Mouse (Mus musculus): Measurements from ENCODE around the gene Haus5. TPM values are rescaled to one million over a fixed set of nuclear protein-coding genes. Genes with fewer than 3 reads are reported as not detected.

The Haus5 gene
- polyA plus RNA-seq, 1 experiment = 25.9 TPM

DNA sequence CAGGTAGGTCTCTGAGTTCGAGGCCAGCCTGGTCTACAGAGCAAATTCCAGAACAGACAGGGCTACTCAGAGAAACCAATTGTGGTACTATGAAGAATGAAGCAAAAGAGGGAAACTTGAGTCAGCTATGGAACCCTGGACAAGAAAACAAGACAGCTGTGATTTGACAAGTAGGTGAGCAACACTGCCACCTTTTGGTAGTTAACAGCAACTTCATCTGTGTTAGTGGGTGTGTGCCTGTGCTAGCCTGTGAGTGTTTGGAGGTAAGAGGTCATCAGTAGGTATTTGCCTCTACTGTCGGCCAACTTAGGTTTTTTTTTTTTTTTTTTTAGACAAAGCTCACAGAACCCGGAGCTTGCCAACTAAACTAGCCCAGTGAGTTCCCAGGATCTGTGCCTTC is 4.4 kb upstream of the Haus5 start:
- Histone ChIP-seq H3K79me2 (ENCODE audit: control insufficient read depth, insufficient read depth) (peaks cover 3% of the 10 kb centered on the region), H3K27me3 (ENCODE audit: control insufficient read depth, insufficient read depth, insufficient read length) (peaks cover 12% of the 10 kb centered on the region), H3K4me3 (ENCODE audit: insufficient read depth, poor library complexity, severe bottlenecking) (no peak overlapping the region), H3ac (ENCODE audit: control insufficient read depth, insufficient read length, low read depth) (no peak overlapping the region), H3K36me3 (ENCODE audit: control insufficient read depth, insufficient read depth) (no peaks in the 10 kb centered on the region), H3K79me3 (ENCODE audit: low read depth) (no peaks in the 10 kb centered on the region)
- no peak for TF ChIP-seq MAX (IDR thresholded peaks at IDR 0.05)
- TF ChIP-seq CTCF (IDR thresholded peaks at IDR 0.05; ENCODE audit: control insufficient read depth, insufficient read depth, insufficient read length) = peak; percentile 2
- no peak for TF ChIP-seq MYOG (IDR thresholded peaks at IDR 0.05; ENCODE audit: control insufficient read depth, extremely low read depth, insufficient read length)

DNA sequence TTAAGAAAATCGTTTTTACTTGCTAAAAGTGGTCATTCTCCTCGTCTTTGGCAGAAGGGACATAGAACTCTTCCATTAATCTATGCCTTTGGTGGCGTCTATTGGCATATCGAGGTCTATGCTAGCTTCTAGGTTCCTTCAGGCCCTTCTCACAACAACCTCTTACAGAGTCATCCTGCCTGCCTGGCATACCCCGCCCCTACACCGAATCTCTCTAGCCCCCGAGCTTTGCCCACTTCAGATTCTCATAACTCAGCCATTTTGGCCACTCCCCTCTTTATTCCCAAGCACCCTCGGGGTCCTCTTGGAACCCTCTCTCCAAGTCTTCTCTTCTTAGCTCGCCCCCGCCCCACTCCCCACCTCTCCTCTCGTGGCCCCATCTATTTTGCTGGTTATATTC is 527 bp upstream of the Haus5 start:
- peaks cover 7% of the 10 kb centered on the region for H3K79me2 ChIP-seq (ENCODE audit: control insufficient read depth, insufficient read depth)
- TF ChIP-seq MYOG (IDR thresholded peaks at IDR 0.05; ENCODE audit: control insufficient read depth, extremely low read depth, insufficient read length) (no peak), CEBPB (IDR thresholded peaks at IDR 0.05; ENCODE audit: low read depth) (no peak), MYOD1 (IDR thresholded peaks at IDR 0.05; ENCODE audit: control insufficient read depth, insufficient read length, low read depth) (no peak), FOSL1 (IDR thresholded peaks at IDR 0.05; ENCODE audit: insufficient read depth, low read length, poor library complexity, severe bottlenecking) (no peak), CTCF (IDR thresholded peaks at IDR 0.05; ENCODE audit: control insufficient read depth, insufficient read depth, insufficient read length) (no peak), MAX (IDR thresholded peaks at IDR 0.05) (no peak), USF1 (IDR thresholded peaks at IDR 0.05; ENCODE audit: low read depth) (no peak)
- H3K36me3 ChIP-seq (ENCODE audit: control insufficient read depth, insufficient read depth) = peaks cover 9% of the 10 kb centered on the region

DNA sequence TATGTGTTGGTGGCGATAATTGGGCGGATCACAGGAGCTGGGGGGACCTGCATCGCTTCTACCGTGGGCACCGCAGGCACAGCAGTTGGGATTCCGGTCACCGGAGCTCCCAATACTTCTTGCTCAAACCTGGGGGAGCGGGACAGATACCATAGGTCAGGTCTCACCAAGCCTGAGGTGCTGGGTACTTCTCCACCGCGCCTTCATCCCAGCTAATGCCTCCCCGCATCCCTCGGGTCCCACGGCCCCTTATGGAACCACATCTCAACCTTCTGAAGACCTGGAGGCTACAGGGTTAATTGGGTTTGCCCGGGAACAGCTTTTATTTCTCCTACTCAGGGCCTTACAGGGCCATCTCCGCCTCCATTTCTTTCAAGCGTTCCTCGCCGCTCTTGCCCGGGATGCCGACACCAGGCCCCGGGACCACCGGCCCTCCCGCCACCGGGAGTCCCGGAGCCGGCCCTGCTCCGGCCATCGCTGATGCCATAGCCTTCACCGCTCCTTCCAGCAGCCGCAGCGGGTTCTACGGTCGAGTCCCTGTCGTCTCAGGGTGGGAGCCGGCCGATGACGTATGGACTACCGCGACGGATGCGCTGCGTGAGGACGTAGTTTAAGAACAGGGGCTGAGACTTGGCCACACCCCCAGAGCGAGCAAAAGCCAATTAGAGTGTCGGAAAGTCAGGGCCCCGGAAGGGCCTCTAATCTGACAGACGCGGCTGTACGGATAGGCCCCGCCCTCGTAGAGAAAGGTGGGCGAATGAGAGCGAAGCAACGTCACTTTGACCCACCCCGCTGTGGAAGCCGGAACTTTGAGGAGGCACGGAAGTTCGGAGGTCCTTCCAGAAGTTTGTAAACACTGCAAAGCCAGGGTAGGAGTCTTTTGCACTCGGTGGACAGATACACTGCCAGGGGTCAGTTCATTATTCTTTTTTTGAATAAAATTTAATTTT is 14.9 kb downstream of the Haus5 start, which contains the start of gene Rbm42:
TSS of gene Rbm42 (minus strand) at position 727 of the 950 bp plus-strand sequence.
- TF ChIP-seq MAX (IDR thresholded peaks at IDR 0.05) (no peak), FOSL1 (IDR thresholded peaks at IDR 0.05; ENCODE audit: insufficient read depth, low read length, poor library complexity, severe bottlenecking) (no peak), USF1 (IDR thresholded peaks at IDR 0.05; ENCODE audit: low read depth) (no peak), CTCF (IDR thresholded peaks at IDR 0.05; ENCODE audit: control insufficient read depth, insufficient read depth, insufficient read length) (no peak), CEBPB (IDR thresholded peaks at IDR 0.05; ENCODE audit: low read depth) (no peak), MYOD1 (IDR thresholded peaks at IDR 0.05; ENCODE audit: control insufficient read depth, insufficient read length, low read depth) (no peak), MYOG (IDR thresholded peaks at IDR 0.05; ENCODE audit: control insufficient read depth, extremely low read depth, insufficient read length) (no peak)
- Histone ChIP-seq H3K79me2 (ENCODE audit: control insufficient read depth, insufficient read depth) (peaks cover 13% of the 10 kb centered on the region), H3K27me3 (ENCODE audit: control insufficient read depth, insufficient read depth, insufficient read length) (no peaks in the 10 kb centered on the region), H3K4me3 (ENCODE audit: insufficient read depth, poor library complexity, severe bottlenecking) (peak within 1 kb of the TSS; percentile 80), H3K36me3 (ENCODE audit: control insufficient read depth, insufficient read depth) (peaks cover 26% of the 10 kb centered on the region), H3K79me3 (ENCODE audit: low read depth) (peaks cover 5% of the 10 kb centered on the region), H3ac (ENCODE audit: control insufficient read depth, insufficient read length, low read depth) (peak within 1 kb of the TSS; percentile 85)

More for the DNA sequence above, 527 bp upstream of the Haus5 start:
- no peak overlapping the region for H3ac ChIP-seq (ENCODE audit: control insufficient read depth, insufficient read length, low read depth)
- no peaks in the 10 kb centered on the region for H3K27me3 ChIP-seq (ENCODE audit: control insufficient read depth, insufficient read depth, insufficient read length)
- H3K4me3 ChIP-seq (ENCODE audit: insufficient read depth, poor library complexity, severe bottlenecking) = peak overlapping the region; percentile 53
- H3K79me3 ChIP-seq (ENCODE audit: low read depth) = no peaks in the 10 kb centered on the region

DNA sequence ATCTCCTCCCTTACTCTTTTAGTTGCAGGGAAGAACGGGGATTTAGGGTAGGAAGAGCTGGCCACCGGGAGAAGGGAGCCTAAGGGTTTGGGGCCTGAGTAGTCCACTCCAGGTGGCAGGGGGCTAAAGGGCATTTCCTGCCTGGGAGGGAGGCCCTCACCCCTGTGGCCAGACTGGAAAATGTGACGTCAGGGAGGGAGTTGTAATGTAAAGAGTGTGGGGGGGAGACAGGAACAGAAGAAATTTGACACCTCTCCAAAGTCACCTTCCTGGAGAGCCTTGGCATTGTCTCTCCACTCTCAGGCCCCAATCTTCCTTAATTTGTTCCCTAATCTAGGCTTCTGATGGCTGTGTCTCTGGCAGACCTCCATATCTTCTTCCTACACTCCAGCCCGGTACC is 25.7 kb downstream of the Haus5 start:
- no peak overlapping the region for H3ac ChIP-seq (ENCODE audit: control insufficient read depth, insufficient read length, low read depth)
- H3K27me3 ChIP-seq (ENCODE audit: control insufficient read depth, insufficient read depth, insufficient read length) = peaks cover 24% of the 10 kb centered on the region
- TF ChIP-seq FOSL1 (IDR thresholded peaks at IDR 0.05; ENCODE audit: insufficient read depth, low read length, poor library complexity, severe bottlenecking) = no peak
- no peak for TF ChIP-seq CEBPB (IDR thresholded peaks at IDR 0.05; ENCODE audit: low read depth)
- TF ChIP-seq USF1 (IDR thresholded peaks at IDR 0.05; ENCODE audit: low read depth) = no peak
- no peak for TF ChIP-seq MAX (IDR thresholded peaks at IDR 0.05)
- no peak for TF ChIP-seq MYOG (IDR thresholded peaks at IDR 0.05; ENCODE audit: control insufficient read depth, extremely low read depth, insufficient read length)
- no peak for TF ChIP-seq CTCF (IDR thresholded peaks at IDR 0.05; ENCODE audit: control insufficient read depth, insufficient read depth, insufficient read length)
- no peak overlapping the region for H3K4me3 ChIP-seq (ENCODE audit: insufficient read depth, poor library complexity, severe bottlenecking)
- H3K79me3 ChIP-seq (ENCODE audit: low read depth) = no peaks in the 10 kb centered on the region
- H3K36me3 ChIP-seq (ENCODE audit: control insufficient read depth, insufficient read depth) = peaks cover 13% of the 10 kb centered on the region
- H3K79me2 ChIP-seq (ENCODE audit: control insufficient read depth, insufficient read depth) = no peaks in the 10 kb centered on the region

DNA sequence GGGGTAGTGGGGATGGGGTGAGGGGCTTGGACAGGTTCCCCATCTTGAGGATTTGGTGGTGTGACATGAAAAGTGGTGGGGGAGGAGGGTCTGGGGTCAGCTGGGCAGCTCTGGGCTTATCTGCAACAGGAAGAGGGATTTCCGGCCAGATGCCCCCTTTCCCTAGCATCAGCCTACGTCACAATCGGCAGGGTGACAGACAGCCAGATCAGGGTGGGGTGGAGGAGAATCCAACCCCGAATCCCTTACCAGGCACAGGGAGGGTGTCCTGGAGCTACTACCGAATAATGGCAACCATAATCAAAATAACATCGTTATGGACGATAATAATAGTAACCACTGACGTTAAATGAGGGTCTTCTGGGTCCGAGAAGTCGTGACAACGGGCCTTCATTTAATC is 28.4 kb downstream of the Haus5 start:
- H3K27me3 ChIP-seq (ENCODE audit: control insufficient read depth, insufficient read depth, insufficient read length) = peaks cover 43% of the 10 kb centered on the region
- no peak for TF ChIP-seq USF1 (IDR thresholded peaks at IDR 0.05; ENCODE audit: low read depth)
- no peak for TF ChIP-seq CTCF (IDR thresholded peaks at IDR 0.05; ENCODE audit: control insufficient read depth, insufficient read depth, insufficient read length)
- no peak for TF ChIP-seq MAX (IDR thresholded peaks at IDR 0.05)
- no peak for TF ChIP-seq MYOD1 (IDR thresholded peaks at IDR 0.05; ENCODE audit: control insufficient read depth, insufficient read length, low read depth)
- TF ChIP-seq MYOG (IDR thresholded peaks at IDR 0.05; ENCODE audit: control insufficient read depth, extremely low read depth, insufficient read length) = no peak
- TF ChIP-seq FOSL1 (IDR thresholded peaks at IDR 0.05; ENCODE audit: insufficient read depth, low read length, poor library complexity, severe bottlenecking) = no peak
- no peak for TF ChIP-seq CEBPB (IDR thresholded peaks at IDR 0.05; ENCODE audit: low read depth)
- peaks cover 4% of the 10 kb centered on the region for H3K36me3 ChIP-seq (ENCODE audit: control insufficient read depth, insufficient read depth)
- no peaks in the 10 kb centered on the region for H3K79me3 ChIP-seq (ENCODE audit: low read depth)
- H3K79me2 ChIP-seq (ENCODE audit: control insufficient read depth, insufficient read depth) = no peaks in the 10 kb centered on the region
- no peak overlapping the region for H3K4me3 ChIP-seq (ENCODE audit: insufficient read depth, poor library complexity, severe bottlenecking)
- H3ac ChIP-seq (ENCODE audit: control insufficient read depth, insufficient read length, low read depth) = no peak overlapping the region

All from C2C12 (cell line).